Mouse (Mus musculus) frontal cortex, postnatal 25 days (tissue): ENCODE measurements around the gene Opcml.

ENCODE experiments used
- DNase-seq, 2 experiments: peaks; one replicate each; pipeline ENCODE4 v3.0.0; 2022; ENCODE audit warnings: low spot score in 2 of 2

Gene Opcml

DNA sequence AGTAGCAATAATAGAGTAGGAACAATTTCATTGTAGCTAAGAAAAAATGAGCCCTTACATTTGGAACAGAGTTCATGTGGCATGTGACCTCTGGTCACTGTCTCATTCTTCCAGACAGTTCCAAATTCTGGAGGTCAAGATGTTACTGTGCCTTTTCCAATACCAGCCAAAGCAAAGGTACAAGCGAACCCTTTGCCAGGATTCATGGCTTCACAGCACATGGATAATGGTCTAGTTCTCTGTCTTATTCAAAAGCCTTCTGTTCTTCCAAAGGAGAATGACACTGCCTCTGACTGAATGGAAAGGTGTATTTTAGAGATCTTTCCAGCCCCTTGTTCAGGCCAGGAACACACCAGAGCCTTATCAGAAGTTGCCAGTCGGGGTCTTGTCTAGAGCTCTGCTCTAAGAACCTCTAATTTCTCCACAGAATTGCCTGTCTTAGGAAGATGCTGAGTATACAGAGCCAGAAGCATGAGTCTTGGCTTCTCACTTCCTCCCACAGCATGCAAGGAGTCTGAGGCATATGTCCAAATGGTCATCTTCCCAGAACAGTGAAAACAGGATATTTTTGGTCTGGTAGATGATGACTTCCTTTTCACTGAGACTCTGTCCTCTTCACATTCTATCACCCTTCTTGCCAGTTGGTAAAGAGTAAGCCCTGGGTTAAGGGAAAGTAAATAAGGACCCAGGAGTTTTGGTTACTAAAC is 827.8 kb downstream of the Opcml start:
- DNase-seq = no peak

DNA sequence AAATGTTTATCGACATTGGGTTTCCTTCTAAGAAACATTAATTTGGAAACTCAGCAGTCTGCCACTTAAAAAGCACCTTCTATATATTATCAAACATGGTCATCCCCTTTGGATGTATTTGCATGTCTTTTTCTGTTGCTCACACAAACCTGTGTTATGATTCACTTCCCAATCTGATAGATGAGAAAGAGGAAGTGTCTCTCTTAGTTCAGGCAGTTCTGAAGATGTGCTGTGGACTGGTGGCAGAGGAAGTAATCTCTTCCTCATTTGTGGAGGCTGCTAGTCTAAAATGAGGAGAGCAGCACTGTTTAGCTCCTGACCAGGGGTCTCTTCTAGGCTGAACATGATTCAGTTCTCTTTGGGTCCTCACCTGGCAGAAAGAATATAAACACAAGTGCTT is 831.4 kb downstream of the Opcml start:
- DNase-seq = no peak

DNA sequence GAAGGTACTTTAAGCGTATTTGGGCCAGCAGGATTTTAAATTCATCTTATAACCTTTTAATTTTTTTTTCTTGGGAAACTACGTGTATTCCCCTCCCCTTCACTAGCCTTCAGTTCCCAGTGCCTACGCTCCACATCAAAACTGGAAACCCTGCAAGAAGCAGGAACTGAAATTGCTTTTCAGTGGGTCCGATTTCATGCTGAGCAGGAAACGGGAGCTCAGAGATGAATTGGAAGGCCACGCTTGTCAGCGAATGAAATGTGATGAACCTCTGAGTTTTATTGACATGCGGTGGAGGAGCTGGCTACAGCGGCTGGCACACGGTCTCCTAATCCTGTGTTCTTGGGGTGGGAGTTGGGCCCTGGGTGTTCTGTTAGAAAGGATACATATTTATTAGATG is 834.3 kb downstream of the Opcml start:
- DNase-seq = no peak

DNA sequence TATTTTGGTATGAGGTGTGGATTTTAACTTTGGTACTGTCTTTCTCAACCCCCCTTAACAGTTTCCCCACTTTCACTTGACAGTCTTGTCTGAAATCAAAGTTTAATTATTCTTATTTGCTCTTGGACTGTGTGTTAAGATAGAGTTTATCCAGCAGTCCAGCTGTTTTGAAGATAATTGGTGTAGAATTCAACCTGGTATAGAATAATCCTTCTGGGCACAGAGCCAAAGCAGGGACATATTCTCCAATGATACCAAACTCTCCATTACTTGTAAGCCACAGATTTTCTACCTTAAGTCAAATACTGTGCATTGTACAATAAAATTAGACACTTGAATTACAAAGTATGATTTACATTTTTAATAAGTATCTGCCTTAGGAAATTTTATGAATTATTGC is 852.2 kb downstream of the Opcml start:
- DNase-seq = no peak

DNA sequence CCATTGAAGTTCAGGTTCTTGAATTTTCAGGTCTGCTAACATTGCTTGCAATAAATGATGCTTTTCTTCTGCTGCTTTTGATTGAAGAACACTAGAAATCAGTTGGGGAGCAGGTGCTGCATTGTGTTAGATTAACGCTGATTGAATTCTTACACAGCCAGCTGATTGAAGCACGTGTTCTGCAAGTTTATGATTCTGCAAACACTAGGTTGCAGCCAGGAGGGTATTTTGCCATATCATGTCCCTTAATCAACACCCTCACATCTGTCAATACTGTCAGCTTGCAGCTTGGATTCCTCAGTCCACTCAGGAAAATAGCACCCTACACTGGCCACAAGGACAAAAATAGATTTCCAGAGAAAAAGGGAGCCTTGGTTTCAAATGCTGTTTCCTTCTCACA is 853.5 kb downstream of the Opcml start:
- no peak for DNase-seq

DNA sequence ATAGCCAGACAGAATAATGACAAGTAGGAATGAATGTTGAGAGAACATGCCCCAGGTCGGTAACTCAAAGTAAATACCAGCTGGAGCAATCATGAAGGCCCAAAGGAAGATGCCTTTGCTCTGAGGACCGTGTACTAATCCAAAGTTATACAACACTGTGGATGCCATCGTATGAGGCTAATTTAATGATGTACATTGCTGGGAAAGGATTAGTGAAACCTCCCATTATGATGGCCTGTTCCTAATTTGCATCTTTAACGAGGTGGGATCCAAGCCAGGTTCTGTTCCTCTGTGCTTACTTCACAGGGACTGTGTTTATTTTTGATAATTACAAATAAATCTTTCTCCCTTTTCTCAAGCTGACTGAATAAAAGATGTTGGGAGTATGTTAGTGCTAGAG is 859.5 kb downstream of the Opcml start:
- DNase-seq = no peak

DNA sequence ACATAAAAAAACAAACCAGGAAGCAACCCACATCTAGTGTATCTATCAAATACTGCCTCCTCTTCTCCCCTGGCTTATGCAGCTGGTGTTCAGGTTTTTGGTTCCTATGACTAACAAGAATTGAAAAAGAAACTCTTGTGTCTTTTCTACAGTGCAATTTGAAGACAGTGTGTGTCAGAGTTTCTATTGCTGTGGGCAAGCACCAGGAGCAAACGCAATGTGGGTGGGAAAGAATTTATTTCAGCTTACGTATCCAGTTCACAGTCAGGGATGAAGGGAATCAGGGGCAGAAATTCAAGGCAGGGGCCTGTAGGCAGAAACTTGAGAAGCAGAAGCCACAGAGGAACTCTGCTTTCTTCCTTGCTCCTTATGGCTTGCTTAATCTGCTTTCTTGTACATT is 869.4 kb downstream of the Opcml start:
- no peak for DNase-seq

DNA sequence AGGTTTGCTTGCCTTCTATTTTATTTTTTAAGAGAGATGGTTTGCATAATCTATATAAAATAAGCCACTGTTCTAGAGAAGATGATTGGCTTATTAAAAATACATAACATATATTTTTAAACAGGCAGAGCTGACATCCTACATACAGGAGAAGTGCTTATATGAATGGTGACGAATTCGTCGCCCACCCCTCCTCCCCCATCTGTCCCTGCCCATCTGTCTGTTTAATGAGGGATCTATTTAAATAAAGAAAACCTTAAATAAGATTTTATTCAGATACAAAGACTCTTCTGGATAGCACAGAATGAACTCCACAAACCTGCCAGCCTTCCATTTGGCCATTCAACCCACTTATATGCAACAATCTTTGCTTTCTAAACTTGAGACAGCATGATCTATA is 872.3 kb downstream of the Opcml start:
- peak; percentile 37 to 52 for DNase-seq

DNA sequence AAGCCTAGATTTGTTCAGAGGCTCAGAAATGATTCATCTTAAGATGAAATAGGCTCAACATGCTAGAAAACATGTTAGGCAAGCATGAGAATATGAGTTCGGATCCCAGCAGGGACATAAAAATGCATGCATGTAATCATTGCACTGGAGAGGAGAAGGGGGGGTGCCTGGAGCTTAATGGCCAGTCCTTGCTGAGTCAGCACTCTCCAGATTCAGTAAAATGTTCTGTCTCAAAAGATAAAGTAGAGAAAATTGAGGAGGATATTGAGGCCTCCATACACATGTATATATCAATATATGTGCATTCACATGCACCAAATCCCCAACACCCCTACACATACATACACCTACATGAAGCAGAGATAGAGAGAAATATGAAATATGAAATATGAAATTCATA is 889.7 kb downstream of the Opcml start:
- no peak for DNase-seq

DNA sequence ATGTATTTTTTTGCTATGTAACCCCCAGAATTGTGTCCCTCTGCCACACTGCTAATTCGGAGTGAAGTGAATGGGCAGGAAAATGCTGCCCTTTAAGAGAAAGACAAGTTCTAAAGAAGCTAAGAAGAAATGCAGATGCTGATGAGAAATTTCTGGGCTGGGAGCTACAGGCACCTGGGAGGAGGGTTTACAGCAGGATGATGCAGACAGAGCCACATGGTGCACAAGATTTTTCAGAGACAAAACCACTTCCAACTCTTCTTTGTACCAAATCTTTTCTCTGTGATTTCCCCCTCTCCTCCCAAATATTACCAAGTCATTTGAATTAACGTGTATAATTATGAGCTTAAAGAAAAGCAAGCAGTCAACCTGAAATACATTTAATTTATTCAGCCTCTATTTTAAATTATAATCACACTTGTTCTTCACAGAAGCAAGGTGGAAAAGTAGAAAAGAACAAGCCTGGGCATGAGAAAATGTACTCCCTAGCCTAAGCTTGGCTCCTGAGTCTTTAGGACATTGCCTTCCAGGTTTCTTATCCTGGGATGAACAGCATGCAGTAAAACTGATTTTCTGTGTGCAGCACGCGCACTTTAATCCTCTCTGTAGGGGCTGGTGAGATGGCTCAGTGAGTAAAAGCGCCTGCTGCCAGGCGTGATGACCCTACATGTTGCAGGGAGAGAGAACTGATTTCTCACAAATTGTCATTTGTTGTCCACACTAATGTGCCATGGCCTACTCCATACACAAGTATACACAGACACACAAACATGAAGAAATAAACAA is 890.9 kb downstream of the Opcml start:
- DNase-seq = no peak

DNA sequence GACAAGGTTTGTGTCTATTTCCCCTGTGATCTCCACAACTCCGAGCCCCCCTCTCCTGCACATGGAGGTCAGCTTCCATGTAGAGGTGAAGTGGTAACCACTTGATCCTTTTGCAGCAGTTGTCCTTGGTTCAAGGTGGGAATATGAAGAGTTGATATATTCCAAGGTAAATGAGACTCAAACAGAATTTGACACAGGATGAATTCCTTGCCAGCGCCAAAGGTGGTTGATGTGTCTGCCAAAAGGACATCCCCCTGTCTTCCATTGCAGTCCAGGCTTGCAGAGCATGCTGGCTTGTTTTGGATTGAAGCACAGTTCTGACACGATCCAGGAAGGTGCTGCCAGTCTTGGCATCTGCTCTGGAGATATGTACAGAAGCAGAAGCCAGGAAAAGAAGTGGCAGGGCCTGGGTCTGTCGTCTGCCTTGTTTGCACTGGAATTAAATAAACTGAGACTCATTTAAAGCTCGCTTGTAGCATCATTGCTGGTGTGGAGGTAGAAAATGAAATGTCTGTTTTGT is 893.4 kb downstream of the Opcml start:
- no peak for DNase-seq

DNA sequence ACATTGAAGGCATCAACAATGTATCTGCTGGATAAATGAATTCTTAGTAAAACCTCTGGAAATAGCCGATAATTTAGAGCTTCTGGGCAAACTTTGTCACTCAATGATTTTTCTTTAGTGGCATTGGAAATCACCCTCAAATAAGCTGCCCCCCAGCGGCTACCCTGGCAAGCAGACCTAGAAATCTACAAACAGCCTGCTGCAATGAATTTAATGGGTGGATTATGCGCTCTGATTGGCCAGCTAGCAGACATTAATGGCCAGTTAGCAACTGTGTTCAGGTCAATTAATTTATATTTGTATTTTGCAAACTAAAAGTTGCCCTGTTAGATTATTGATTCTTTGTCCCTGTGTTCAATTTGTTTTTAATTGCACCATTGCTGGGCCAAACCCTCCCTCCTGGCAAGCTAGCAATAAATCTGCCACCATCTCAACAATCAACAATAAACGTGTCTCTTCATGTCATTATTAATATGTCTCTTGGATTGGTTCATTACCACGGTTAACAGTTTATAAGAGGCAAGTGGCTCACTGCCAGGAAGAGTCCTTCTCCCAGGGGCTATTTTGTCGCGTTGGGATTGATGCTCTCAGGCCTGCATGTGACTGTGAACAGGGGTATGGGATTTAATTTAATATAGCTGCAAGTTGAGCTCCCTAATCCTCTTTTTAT is 896.5 kb downstream of the Opcml start:
- no peak for DNase-seq

DNA sequence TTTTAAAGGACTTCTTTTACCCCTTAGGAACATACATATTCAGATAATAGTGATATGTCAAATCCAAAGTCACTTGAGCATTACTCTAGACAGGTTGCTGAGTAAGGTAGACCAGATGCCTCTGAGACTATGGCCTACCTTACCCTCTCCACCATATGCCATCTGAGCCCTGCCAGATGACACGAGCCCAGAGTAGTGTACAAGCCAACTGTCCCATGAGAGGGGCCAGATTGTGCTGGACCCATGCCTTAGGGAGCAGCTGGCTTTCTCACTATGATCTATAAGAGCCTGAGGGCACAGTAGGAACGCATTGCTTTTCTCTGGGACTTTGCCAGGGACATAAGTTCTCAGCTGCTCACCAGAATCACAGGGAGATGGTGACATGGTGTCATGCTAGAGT is 899.6 kb downstream of the Opcml start:
- DNase-seq = no peak

DNA sequence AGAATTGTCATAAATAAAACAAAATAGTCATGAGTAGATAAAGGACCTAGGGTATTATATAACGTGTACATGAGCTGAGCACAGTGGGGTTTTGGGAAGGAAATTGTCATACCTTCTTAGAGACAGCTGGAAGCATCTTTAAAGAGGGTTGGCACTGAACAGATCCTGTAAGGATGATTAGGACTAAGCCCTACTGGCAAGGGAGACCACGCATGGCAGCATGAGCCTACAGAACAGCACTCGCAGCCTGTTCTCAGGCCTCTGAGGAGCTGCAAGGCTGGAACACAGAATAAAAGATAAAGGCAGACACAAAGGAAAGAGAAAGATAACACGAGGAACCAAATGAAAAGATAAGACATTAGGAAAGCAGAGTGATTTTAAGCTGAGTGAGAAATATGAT is 915.2 kb downstream of the Opcml start:
- no peak for DNase-seq

DNA sequence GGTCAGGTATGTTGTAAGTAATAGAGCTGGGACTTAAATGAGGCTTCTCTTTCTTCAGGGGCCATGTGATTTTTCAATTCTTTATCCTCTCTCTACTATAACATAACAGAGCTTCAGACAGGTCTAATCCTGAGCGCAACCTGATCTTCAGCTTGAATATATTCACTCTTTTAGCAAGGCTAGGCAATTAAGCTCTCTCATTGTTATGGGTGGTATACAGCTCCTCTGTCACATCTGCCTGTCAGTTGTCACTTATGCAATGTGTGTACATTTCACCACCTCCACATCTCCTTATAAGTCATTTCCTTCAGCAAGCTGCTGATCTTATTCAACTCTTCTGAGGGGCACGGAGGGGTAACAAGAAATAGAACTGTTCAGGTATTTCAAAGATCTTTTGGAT is 924.0 kb downstream of the Opcml start:
- DNase-seq = no peak

DNA sequence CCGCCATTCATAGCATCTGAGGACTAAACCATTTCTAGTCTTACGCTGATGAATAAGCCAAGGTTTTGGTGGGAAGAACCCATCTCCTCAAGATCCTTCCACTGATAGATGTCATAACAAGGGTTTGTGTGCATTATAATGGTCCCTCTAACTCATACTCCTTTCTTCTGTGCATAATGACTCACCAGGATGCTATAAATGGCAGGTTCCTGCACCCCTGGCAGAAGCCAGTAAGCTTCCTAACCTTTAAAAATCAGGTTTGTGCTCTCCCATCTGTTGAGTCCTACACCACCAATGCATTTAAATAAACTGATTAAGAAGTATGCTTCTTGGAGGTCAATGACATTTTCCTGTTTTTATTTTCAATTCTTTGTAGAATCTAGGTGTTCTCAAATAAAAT is 929.6 kb downstream of the Opcml start:
- no peak for DNase-seq

DNA sequence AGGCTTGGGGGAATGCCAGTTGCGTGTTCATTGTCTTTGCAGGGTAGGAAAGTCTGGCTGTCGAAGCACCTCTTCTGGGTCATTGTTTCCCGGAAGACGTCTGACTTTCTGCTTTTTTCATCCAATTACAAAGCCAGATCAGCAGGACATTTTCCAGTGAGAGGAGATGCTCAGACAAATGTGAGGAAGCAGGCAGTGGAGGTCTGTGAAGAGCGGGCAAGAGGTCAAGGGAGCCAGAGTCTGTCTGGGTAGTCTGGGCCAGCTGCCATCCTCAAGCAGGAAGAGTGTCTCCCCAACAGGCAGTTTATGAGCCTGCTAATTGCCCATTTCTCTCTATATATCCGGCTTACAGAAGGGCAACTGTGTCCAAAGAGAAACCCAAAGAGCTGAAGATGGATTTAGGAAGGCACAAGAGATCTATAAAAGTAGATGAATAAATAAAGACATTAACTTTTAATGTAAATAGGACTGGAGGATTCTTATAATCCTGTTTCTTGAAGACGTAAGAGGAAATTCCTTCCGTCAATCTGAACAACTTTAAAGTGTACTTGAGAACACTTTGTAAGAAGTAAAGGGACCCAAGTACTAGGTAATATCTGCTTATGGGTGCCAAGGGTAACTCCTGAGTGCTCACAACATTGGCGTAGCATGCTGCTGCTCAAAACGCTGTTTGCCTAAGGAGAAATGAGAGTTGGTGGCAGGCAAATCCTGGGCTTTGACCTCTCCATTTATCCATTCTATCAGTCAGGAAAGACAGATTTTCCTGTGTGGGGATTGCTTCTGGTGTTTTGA is 941.4 kb downstream of the Opcml start:
- no peak for DNase-seq

DNA sequence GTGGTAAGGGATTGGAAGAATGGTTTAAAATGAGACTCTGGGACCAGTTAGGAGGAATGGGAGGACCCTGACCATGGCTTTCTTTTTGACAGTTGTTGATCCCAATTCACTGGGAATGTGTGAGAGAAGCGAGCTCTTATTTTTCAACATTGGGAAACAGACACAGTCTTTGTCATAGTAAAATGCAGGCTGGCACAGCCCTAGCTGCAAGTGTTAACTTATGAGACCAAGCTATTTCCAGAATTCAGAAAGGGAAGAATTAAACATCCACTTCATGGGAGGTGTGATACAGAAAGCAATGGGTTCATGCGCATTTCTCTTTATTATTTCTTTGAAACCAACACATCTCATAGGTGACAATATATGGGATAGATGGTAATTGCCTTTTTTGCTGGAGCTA is 947.4 kb downstream of the Opcml start:
- DNase-seq = no peak

DNA sequence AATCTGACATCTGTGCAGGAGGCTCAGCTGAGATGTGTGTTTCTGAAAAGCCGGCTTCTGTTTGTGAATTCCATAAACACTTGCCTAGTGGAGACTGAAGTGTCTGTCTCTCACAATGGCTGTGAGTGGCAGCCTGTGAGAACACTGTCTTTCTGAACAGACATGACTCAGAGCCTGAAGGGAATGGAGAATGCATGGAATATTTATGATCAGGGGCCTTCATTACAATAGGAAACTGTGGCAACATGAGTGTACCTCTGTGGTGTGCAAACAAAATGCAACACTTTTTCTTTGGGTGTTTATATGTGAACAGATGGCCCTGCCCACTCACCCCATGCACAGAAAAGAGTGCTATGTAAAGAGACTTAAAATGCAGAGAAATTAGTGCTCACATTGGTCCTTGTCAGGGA is 947.9 kb downstream of the Opcml start:
- peak; percentile 25 to 29 for DNase-seq

DNA sequence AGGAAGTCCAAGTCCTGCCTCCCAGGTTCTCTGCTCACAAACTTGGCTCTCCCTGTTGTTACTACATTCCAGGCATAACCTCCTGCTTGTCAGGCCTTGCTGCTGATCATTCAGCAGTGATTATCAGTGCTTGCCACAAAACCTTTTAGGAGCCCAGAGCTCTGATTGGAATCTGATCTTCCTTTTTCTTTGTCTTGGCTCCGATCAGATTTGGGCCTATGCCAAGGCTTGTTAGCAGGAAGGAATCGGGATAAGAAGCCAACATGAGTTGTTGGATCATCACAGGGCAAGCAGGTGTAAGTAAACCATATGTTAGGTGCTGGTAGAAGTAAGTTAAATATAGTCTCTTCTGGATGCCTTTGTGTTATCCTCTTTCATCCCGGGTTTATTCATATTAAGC is 954.2 kb downstream of the Opcml start:
- no peak for DNase-seq

DNA sequence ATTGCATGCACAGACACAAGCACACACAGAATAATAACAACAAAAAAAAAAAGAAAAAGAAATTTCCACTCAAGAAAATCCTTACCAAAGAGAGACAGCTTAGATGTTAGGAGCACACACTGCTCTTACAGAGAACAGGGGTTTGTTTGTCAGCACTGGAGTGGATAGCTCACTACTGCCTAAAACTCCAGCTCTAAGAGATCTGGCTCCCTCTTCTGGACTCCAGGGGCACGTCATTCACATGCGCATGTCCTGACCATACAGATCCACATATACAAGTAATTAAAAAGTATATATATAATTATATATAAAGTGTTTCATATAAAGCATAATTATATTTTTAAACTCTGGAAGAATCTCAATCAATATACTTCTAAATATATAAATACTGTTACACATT is 958.3 kb downstream of the Opcml start:
- no peak for DNase-seq

DNA sequence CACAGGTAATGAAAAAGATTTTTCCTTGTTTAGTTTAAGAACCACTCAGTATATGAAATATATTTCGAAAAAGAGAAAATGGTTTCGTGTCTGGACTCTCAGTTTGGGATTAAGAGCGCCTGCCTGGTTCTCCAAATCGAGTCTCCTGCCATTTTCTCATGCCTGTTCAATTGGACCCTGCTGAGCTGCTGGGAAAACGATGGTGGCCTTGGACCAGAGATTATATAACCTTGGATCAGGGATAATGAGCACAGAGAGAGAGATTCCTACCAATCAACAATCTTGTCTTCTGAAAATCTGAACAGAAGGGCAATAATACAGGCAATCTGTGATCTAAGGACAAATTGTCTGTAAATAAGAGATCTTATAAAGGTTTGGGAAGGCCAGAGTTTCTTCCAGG is 962.3 kb downstream of the Opcml start:
- DNase-seq = no peak
